Mouse (Mus musculus) heart, embryonic 12.5 days (tissue): ENCODE data around the gene Vmn1r43. TPM values are rescaled to one million over a fixed set of nuclear protein-coding genes. Genes with fewer than 3 reads are reported as not detected.

Experiments used
- polyA plus RNA-seq: library from polyadenylated mRNA; unstranded; fragments of >200 nt; fragmentation: Nextera tagmentation; extraction: Ambion mirVana; gene quantifications from 2 replicates; pipeline ENCODE4 v1.2.1, GENCODE M21; 2016

Vmn1r43 gene
- polyA plus RNA-seq, 1 experiment from 2014 or later: not detected

Other genes starting within 250 kb of the Vmn1r43 start
- gene Txnrd3, start 232.4 kb downstream of the Vmn1r43 start, polyA plus RNA-seq: 10.0 and 11.5 TPM in 2 replicates
- gene Vmn1r40, start 168.9 kb downstream of the Vmn1r43 start, polyA plus RNA-seq: not detected in 2 replicates
- not detected in 2 replicates for gene Vmn1r41, start 135.6 kb downstream of the Vmn1r43 start, polyA plus RNA-seq
- gene Vmn1r42, start within 50 bp of the Vmn1r43 start, polyA plus RNA-seq: not detected in 2 replicates
- gene Vmn1r44, start 7.2 kb upstream of the Vmn1r43 start, polyA plus RNA-seq: not detected in 2 replicates
- gene Vmn1r45, start 64.2 kb upstream of the Vmn1r43 start, polyA plus RNA-seq: not detected in 2 replicates
- gene Vmn1r46, start 92.9 kb upstream of the Vmn1r43 start, polyA plus RNA-seq: not detected in 2 replicates
- gene Vmn1r47, start 139.7 kb upstream of the Vmn1r43 start, polyA plus RNA-seq: not detected in 2 replicates
- not detected in 2 replicates for gene Vmn1r48, start 160.4 kb upstream of the Vmn1r43 start, polyA plus RNA-seq
- gene Vmn1r49, start 202.1 kb upstream of the Vmn1r43 start, polyA plus RNA-seq: not detected in 2 replicates
- not detected in 2 replicates for gene Vmn1r50, start 225.0 kb upstream of the Vmn1r43 start, polyA plus RNA-seq
- not detected in 2 replicates for gene Vmn1r51, start 246.2 kb upstream of the Vmn1r43 start, polyA plus RNA-seq